Mouse (Mus musculus) megakaryocyte, embryonic 14.5 days (primary cell): Measurements from ENCODE around the gene Fgfr2.

ENCODE experiments used
- FLI1 ChIP-seq: IDR thresholded peaks from 2 replicates; pipeline ENCODE4 v1.6.1; 2012; ENCODE audit warnings: low read length, inconsistent platforms, mixed read lengths
- GATA1 ChIP-seq: IDR thresholded peaks from 3 replicates; pipeline ENCODE4 v1.6.1; 2012; ENCODE audit warnings: mixed read lengths, low read length, inconsistent platforms, borderline replicate concordance

GRCm38 (mm10) chr7:133018961-133019360 lies 104.2 kb downstream of the Fgfr2 start:
- TF ChIP-seq GATA1: no peak
- no peak for TF ChIP-seq FLI1
